Mouse (Mus musculus) adrenal gland, postnatal 4 days (tissue): ENCODE data around the gene Alkbh1. TPM values are rescaled to one million over a fixed set of nuclear protein-coding genes. Genes with fewer than 3 reads are reported as not detected.
A peak's percentile ranks its signal among the peaks of the same experiment; 100 is the strongest.

Experiments used
- DNase-seq, 2 experiments: peaks; one replicate each; pipeline ENCODE4 v3.0.0; 2021 to 2022; ENCODE audit warnings: low spot score in 2 of 2, mixed read lengths in 2 of 2
- total RNA-seq, 2 experiments: library from RNA; stranded (reverse); gene quantifications; 2 replicates each; pipeline ENCODE4 v1.2.3; 2021

Alkbh1 gene
- total RNA-seq, 2 experiments from 2014 or later = 30.2 to 33.2 TPM

- DNase-seq = no peak
These were observed 21.9 kb downstream of the Alkbh1 start for GRCm38 (mm10) chr12:87421708-87422507.

GRCm38 (mm10) chr12:87419974-87420485 is 23.8 kb downstream of the Alkbh1 start:
- DNase-seq = no peak

DNA sequence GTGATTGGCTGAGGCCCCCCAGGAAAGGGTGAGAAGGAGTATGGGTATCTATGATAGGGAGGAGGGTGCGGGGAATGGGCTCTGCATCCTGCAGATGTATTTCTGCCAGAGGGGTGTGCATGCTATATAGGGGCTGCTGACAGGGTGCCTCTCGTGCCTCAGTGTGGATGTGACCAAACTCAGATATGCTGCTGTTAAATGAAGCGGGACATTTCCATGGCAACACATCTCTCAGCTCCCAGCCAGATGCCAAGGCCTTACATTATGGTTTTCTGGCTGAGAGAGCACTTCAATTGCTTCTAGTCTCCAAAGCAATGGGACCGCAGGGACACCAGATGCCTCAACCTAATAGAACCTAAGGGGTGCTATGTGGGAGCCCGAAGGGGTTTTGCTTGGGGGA is 24.9 kb downstream of the Alkbh1 start:
- no peak for DNase-seq

DNA sequence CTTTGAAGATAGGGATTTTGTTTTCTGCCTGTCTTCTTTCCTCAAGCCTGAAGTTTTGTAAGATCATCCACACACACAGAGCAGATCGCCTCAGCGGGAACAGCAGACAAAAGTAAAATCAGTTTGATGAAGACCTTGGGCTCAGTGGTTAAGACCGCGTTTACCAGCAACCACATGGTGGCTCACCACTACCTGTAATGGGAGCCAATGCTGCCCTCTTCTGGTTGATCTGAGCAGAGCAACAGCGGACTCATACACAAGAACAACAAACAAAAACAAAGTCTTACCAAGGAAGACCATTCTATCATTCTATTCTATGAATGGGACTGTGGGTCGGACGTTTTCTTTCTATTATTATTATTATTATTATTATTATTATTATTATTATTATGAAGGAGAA is 27.1 kb downstream of the Alkbh1 start:
- DNase-seq = peak in 1 of 2 experiments; percentile 43

DNA sequence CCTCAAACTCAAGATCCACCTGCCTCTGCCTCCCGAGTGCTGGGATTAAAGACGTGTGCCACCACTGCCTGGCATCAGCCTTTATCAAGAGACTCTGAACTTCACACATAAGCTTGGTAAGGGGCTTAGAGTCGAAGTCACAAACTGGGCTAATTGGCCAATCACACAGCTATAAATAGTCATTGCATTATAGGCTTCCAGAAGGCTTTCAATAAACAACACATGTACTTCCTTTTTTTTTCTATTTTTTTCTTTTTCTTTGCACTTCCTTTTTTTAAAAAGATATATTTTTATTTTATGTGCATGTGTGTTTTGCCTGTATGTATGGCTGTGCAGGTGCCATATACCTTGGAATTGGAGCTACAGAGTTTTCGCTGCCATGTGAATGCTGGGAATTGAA is 28.5 kb downstream of the Alkbh1 start:
- DNase-seq = no peak

- peak; percentile 33 to 36 for DNase-seq
These were observed 30.5 kb downstream of the Alkbh1 start for GRCm38 (mm10) chr12:87413179-87413790.

DNA sequence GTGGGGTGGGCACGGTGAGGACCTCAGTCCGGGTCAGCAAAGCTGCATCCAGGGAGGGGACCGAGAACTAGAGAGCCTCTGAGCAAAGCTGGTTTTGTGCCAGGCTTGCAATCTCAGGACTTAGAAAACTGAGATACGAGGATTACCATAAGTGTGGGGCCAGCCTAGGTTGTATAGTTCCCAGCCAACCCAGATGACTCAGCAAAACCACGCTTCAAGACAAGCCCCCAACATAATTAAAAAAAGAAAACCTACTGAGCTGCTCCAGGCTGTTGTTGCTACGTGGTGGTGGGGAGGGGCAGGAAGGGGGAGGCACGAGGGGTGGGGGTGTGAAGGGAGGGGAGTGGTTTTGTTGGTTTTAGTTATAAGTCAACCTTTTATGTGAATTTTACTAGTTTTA is 32.8 kb downstream of the Alkbh1 start:
- DNase-seq = no peak

GRCm38 (mm10) chr12:87409123-87409522 is 34.7 kb downstream of the Alkbh1 start:
- DNase-seq = no peak

DNA sequence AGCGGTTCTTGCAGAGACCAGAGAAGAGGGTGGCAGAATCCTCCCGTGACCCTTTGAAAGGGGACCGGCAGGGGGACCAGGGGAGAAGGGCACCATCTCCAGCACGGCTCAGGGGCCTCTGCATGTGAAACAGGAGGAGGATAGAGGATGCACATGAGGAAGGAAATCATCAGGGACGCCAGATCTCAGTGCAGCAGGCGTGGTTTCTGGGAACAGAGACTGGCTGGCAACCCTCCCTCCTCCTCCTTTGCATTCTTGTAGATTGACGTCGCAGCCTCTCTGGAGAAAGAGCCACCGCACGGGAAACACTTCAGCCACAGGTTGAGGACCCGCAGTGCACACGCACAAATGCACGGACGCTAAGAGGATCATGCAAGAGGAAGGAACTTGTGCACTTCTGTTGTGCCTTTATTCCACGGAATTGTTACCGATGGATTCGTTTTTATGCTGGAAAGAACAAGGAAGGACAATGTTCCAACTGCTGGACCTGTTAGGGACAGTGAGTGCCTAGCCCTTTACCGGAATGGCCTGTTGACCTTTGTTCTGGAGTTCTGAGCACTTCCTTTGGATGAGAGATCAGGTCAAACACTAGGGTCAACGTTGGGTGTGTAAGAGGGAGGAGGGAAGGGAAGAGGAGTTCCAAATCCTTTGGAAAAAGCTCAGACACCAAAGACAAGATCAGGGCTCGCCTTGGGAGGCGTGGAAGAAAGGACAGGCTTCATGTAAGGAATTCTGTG is 35.8 kb downstream of the Alkbh1 start:
- no peak for DNase-seq

DNA sequence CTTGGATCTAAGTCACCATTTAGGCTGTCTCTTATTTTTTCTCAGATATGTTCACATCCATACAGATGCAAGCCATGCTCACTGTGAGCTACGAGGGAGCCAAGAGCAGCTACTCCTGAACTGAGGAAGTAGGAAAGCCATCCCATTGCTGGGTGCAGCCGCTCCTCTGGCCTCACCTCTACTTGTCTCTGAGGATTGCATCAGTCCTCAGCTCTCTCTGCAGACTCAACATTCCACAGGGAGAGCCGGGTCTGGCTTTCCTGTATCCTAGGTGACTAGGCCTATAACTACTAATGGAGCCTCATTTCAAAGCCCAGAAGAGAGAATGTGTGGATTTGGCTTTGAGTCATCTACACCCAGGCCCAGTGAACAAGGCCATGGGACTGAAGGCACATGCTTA is 38.1 kb downstream of the Alkbh1 start:
- no peak for DNase-seq

- DNase-seq = no peak
These were observed 38.7 kb downstream of the Alkbh1 start for GRCm38 (mm10) chr12:87405165-87405564.

GRCm38 (mm10) chr12:87401883-87402282 is 41.9 kb downstream of the Alkbh1 start:
- DNase-seq = no peak

DNA sequence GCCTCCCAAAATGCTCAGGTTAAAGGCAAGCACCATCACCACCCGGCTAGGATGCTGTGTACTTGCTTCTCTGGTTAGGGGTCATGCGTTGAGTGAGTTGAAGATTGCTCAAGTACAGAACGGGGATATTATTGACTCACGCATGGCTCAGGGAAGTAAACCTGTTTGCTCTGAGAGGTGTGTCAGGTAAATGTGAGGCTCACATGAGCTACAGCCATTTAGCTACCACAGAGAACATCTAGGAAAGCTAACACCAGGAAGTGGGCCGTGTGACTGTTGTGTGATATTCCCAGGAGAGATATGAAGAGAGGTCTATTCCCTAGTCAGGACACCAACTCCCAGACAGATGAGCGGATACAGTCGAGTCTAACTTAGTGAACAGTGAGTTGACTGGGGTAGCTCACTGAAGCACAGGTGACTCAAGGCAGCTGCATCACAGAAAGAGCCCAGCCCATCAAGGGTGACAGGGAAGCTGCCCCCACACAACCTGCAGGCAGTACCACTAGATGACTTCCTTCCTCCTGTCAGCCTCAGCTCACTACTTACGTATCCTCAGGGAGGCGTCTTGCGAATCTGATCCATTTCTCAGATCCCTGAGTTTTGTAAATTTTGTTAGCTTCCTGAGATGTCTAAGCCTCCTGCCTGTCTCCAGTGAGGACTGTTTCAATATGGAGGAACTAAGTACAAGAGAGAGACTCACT is 44.5 kb downstream of the Alkbh1 start:
- no peak for DNase-seq

DNA sequence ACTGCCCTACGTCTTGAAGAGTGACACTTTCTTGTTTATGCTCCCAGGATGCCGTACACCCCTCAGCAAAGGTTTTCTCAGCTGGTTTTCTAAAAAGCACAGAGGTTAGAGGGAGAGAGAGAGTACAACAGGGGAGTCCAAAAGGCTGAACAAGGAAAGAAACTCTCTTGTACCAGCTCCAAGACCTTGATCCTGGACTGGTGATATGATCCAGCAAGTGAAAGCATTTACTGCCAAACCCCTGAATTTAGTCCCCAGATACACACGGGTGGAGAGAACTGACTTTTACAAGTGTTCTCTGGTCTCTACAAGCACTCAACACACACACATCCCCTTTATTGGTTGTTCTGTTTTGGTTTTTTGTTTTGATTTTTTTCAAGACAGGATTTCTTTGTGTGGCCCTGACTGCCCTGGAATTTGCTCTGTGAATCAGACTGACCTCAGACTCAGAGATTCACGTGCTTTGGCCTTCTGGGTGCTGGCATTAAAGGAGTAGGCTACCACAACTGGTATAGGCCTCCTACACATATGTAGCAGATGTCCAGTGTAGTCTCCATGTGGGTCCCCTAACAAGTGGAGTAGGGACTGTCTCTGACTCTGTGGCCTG is 45.9 kb downstream of the Alkbh1 start:
- DNase-seq = no peak

GRCm38 (mm10) chr12:87397126-87397525 is 46.7 kb downstream of the Alkbh1 start:
- DNase-seq = no peak

GRCm38 (mm10) chr12:87394316-87394715 is 49.5 kb downstream of the Alkbh1 start:
- no peak for DNase-seq

- no peak for DNase-seq
These were observed 50.2 kb downstream of the Alkbh1 start for GRCm38 (mm10) chr12:87393447-87394145.

- DNase-seq = no peak
These were observed 52.5 kb downstream of the Alkbh1 start for GRCm38 (mm10) chr12:87391355-87391754.

GRCm38 (mm10) chr12:87389231-87389630 is 54.6 kb downstream of the Alkbh1 start:
- DNase-seq = no peak

- DNase-seq = peak; percentile 96 to 99
These were observed 55.6 kb downstream of the Alkbh1 start, which contains the start of gene Sptlc2 for GRCm38 (mm10) chr12:87388122-87388774. Gene Sptlc2 (minus strand): TSS chr12:87388355.
